Mouse (Mus musculus) c-Kit-positive CD71-negative TER-119-negative erythroid progenitor cells, embryonic 14.5 days (primary cell): ENCODE data around the gene Acer3.
A peak's percentile ranks its signal among the peaks of the same experiment; 100 is the strongest.

Source experiments
- DNase-seq: peaks from one replicate; pipeline ENCODE4 v3.0.0-alpha.2; 2013; ENCODE audit warnings: low read depth

Gene Acer3

GRCm38 (mm10) chr7:98178560-98179231 lies 142.3 kb downstream of the Acer3 start:
- DNase-seq: no peak

- peak; percentile 64 for DNase-seq
Observed at GRCm38 (mm10) chr7:98177929-98178559, 143.0 kb downstream of the Acer3 start, which contains the start of gene Capn5. TSS of gene Capn5 (minus strand) at chr7:98178274.

- DNase-seq: no peak
Observed at GRCm38 (mm10) chr7:98177566-98177928, 143.5 kb downstream of the Acer3 start.

- DNase-seq: no peak
Observed at GRCm38 (mm10) chr7:98177071-98177485, 143.9 kb downstream of the Acer3 start.

- no peak for DNase-seq
Observed at GRCm38 (mm10) chr7:98176322-98177070, 144.5 kb downstream of the Acer3 start.

- DNase-seq: no peak
Observed at GRCm38 (mm10) chr7:98174883-98175755, 145.9 kb downstream of the Acer3 start.

GRCm38 (mm10) chr7:98173408-98173807 lies 147.6 kb downstream of the Acer3 start:
- no peak for DNase-seq

- no peak for DNase-seq
Observed at GRCm38 (mm10) chr7:98172661-98173060, 148.3 kb downstream of the Acer3 start.

GRCm38 (mm10) chr7:98171141-98172073 lies 149.6 kb downstream of the Acer3 start:
- DNase-seq: peak; percentile 52

GRCm38 (mm10) chr7:98164999-98165528 lies 155.9 kb downstream of the Acer3 start:
- DNase-seq: no peak

- no peak for DNase-seq
Observed at GRCm38 (mm10) chr7:98164382-98164998, 156.5 kb downstream of the Acer3 start.

GRCm38 (mm10) chr7:98163700-98164099 lies 157.3 kb downstream of the Acer3 start:
- DNase-seq: no peak

- no peak for DNase-seq
Observed at GRCm38 (mm10) chr7:98162239-98162638, 158.8 kb downstream of the Acer3 start.

GRCm38 (mm10) chr7:98160041-98160740 lies 160.8 kb downstream of the Acer3 start:
- no peak for DNase-seq

- no peak for DNase-seq
Observed at GRCm38 (mm10) chr7:98158481-98158880, 162.5 kb downstream of the Acer3 start.

GRCm38 (mm10) chr7:98157636-98158332 lies 163.2 kb downstream of the Acer3 start:
- DNase-seq: no peak
